In the genomic region with DNA sequence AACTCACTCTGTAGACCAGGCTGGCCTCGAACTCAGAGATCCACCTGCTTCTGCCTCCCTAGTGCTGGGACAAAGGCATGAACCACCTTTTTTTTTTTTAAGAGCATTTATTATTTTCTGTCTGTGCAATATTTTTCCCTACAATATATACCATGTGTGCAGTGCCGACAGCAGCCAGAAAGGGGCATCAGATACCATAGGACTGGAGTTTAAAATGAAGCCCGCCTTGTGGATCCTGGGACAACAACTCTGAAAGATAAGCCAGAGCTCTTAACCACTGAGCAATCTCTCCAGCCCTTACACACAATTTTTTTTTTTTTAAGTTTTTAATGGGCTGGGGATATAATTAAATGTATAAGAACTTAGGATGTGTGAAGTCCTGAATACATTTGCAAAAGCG, we compare ENCODE assay signal across 9 mouse cellular contexts. TPM values are rescaled to one million over a fixed set of nuclear protein-coding genes. Genes with fewer than 3 reads are reported as not detected.
DNase-seq lines count a peak whose midpoint lies in the region; ATAC-seq and TF ChIP-seq lines count a peak whose summit lies in the region.
"Had no signal": no experiment of that assay in that cellular context is flagged by ENCODE, and none has a peak within 500 bp of the region (broad histone marks: within the 10 kb centered on the region; RNA-seq: fewer than 3 reads in every experiment).

No protein-coding gene starts in this region.

- H3K4me1 ChIP-seq in kidney, adult 2 months (ENCODE audit: control insufficient read depth, insufficient read depth, low read length): no peaks in the 10 kb centered on the region; the same call in 1 of the 2 replicates
- H3K4me1 ChIP-seq in heart, embryonic 15.5 days (replicated peaks): peaks cover 28% of the 10 kb centered on the region
- H3K4me1 ChIP-seq in limb, embryonic 12.5 days (replicated peaks): peaks cover 29% of the 10 kb centered on the region
- peaks cover 36% of the 10 kb centered on the region for H3K4me1 ChIP-seq in midbrain, embryonic 15.5 days

- no peak overlapping the region for H3K4me3 ChIP-seq in kidney, adult 2 months (ENCODE audit: insufficient read depth, low read depth, low read length)
- H3K4me3 ChIP-seq in heart, embryonic 15.5 days: peak overlapping the region; percentile 61
- H3K4me3 ChIP-seq in limb, embryonic 12.5 days (replicated peaks): peak overlapping the region; percentile 52; the same call in 1 of the 2 replicates
- no peak overlapping the region; the same call in 1 of the 2 replicates for H3K4me3 ChIP-seq in midbrain, embryonic 15.5 days

- WGBS in kidney, adult 2 months: 19% methylated on average over 4 of the region's 4 CpGs
- 27% methylated on average over 4 of the region's 4 CpGs for WGBS in heart, embryonic 15.5 days
- WGBS in limb, embryonic 12.5 days: 31% methylated on average over 4 of the region's 4 CpGs
- 28% methylated on average over 4 of the region's 4 CpGs for WGBS in midbrain, embryonic 15.5 days

- H3K4me2 ChIP-seq in heart, embryonic 15.5 days: peak overlapping the region; percentile 73
- H3K4me2 ChIP-seq in limb, embryonic 12.5 days: peak overlapping the region; percentile 88
- H3K4me2 ChIP-seq in midbrain, embryonic 15.5 days: peak overlapping the region; percentile 97; the same call in 1 of the 2 replicates

- H3K9ac ChIP-seq in heart, embryonic 15.5 days: peak overlapping the region; percentile 19; the same call in 1 of the 2 replicates
- no peak overlapping the region for H3K9ac ChIP-seq in limb, embryonic 12.5 days (replicated peaks)
- H3K9ac ChIP-seq in midbrain, embryonic 15.5 days: no peak overlapping the region

- TF ChIP-seq POLR2A in kidney, adult 2 months (IDR thresholded peaks at IDR 0.05; ENCODE audit: low read depth, low read length): no peak

- no peaks in the 10 kb centered on the region for H3K9me3 ChIP-seq in heart, embryonic 15.5 days (replicated peaks)
- no peaks in the 10 kb centered on the region for H3K9me3 ChIP-seq in limb, embryonic 12.5 days
- no peaks in the 10 kb centered on the region for H3K9me3 ChIP-seq in midbrain, embryonic 15.5 days

- ATAC-seq in heart, embryonic 15.5 days (replicated peaks; ENCODE audit: insufficient number of reproducible peaks, insufficient read depth, low FRiP score, low read depth): no peak
- ATAC-seq in limb, embryonic 12.5 days (ENCODE audit: insufficient number of reproducible peaks, insufficient read depth, low FRiP score, low TSS enrichment, low read depth): no peak
- no peak for ATAC-seq in midbrain, embryonic 15.5 days (replicated peaks)

- H3K27me3 ChIP-seq in kidney, adult 2 months (replicated peaks; ENCODE audit: control insufficient read depth, insufficient read depth, low read length): no peaks in the 10 kb centered on the region
- no peaks in the 10 kb centered on the region for H3K27me3 ChIP-seq in heart, embryonic 15.5 days
- H3K27me3 ChIP-seq in limb, embryonic 12.5 days: no peaks in the 10 kb centered on the region
- H3K27me3 ChIP-seq in midbrain, embryonic 15.5 days (replicated peaks): no peaks in the 10 kb centered on the region
- H3K27me3 ChIP-seq: Patski had no signal

- H3K27ac ChIP-seq in kidney, adult 2 months (ENCODE audit: insufficient read depth, low read depth, low read length): no peak overlapping the region
- H3K27ac ChIP-seq in heart, embryonic 15.5 days: peak overlapping the region; percentile 80
- H3K27ac ChIP-seq in limb, embryonic 12.5 days: no peak overlapping the region
- H3K27ac ChIP-seq in midbrain, embryonic 15.5 days: no peak overlapping the region

- H3K36me3 ChIP-seq in kidney, adult 2 months (ENCODE audit: control insufficient read depth, insufficient read depth, low read length): no peaks in the 10 kb centered on the region
- no peaks in the 10 kb centered on the region for H3K36me3 ChIP-seq in heart, embryonic 15.5 days
- no peaks in the 10 kb centered on the region for H3K36me3 ChIP-seq in limb, embryonic 12.5 days
- H3K36me3 ChIP-seq in midbrain, embryonic 15.5 days (replicated peaks): no peaks in the 10 kb centered on the region

- DNase-seq in kidney, adult 2 months: peak; percentile 49
- no peak for DNase-seq in kidney, adult 8-10 months
- peak; percentile 42 to 46 for DNase-seq in cerebellum, postnatal 36 days
- DNase-seq in layer of hippocampus, adult 9-11 months: no peak
- DNase-seq in gastrocnemius, adult 18-20 months (ENCODE audit: low spot score): no peak

- peak; percentile 39 for TF ChIP-seq CTCF in kidney, adult 2 months (conservative IDR thresholded peaks at IDR 0.05; ENCODE audit: insufficient read depth, insufficient read length, low read depth, low read length)

RNA-seq across cellular contexts. Expression of a gene that starts 7.8 kb away (rescaled TPM):
- 23.3 and 24.3 TPM in 2 replicates for polyA plus RNA-seq in kidney, adult 2 months (2012; rRNA removed)
- polyA plus RNA-seq in heart, embryonic 15.5 days (2015; fragmentation: Nextera tagmentation; extraction: Ambion mirVana): 14.4 and 18.3 TPM in 2 replicates
- polyA plus RNA-seq in limb, embryonic 12.5 days (2016; fragmentation: Nextera tagmentation; extraction: Ambion mirVana): 43.1 and 44.7 TPM in 2 replicates
- polyA plus RNA-seq in midbrain, embryonic 15.5 days (2015; fragmentation: Nextera tagmentation; extraction: Ambion mirVana): 21.6 and 30.1 TPM in 2 replicates
- total RNA-seq in gastrocnemius, adult 18-20 months (2021): 10 to 100 TPM; 35.7 to 38.9 TPM

RNA-seq across cellular contexts. Expression of a gene that starts 13.8 kb away (rescaled TPM):
- 5.1 and 5.2 TPM in 2 replicates for polyA plus RNA-seq in kidney, adult 2 months (2012; rRNA removed)
- 6.6 and 6.9 TPM in 2 replicates for polyA plus RNA-seq in heart, embryonic 15.5 days (2015; fragmentation: Nextera tagmentation; extraction: Ambion mirVana)
- polyA plus RNA-seq in limb, embryonic 12.5 days (2016; fragmentation: Nextera tagmentation; extraction: Ambion mirVana): 8.2 and 9.3 TPM in 2 replicates
- polyA plus RNA-seq in midbrain, embryonic 15.5 days (2015; fragmentation: Nextera tagmentation; extraction: Ambion mirVana): 32.0 and 35.0 TPM in 2 replicates
- total RNA-seq in gastrocnemius, adult 18-20 months (2021): 1 to 10 TPM; 1.2 to 2.3 TPM

RNA-seq across cellular contexts. Expression of a gene that starts 20.9 kb away (rescaled TPM):
- 23.1 and 30.7 TPM in 2 replicates for polyA plus RNA-seq in kidney, adult 2 months (2012; rRNA removed)
- 8.8 and 11.1 TPM in 2 replicates for polyA plus RNA-seq in heart, embryonic 15.5 days (2015; fragmentation: Nextera tagmentation; extraction: Ambion mirVana)
- 13.9 and 17.6 TPM in 2 replicates for polyA plus RNA-seq in limb, embryonic 12.5 days (2016; fragmentation: Nextera tagmentation; extraction: Ambion mirVana)
- polyA plus RNA-seq in midbrain, embryonic 15.5 days (2015; fragmentation: Nextera tagmentation; extraction: Ambion mirVana): 47.9 and 51.8 TPM in 2 replicates
- 10 to 100 TPM; 14.2 to 14.3 TPM for total RNA-seq in gastrocnemius, adult 18-20 months (2021)

RNA-seq across cellular contexts. Expression of a gene that starts 35.0 kb away (rescaled TPM):
- polyA plus RNA-seq in kidney, adult 2 months (2012; rRNA removed): 3.4 and 4.2 TPM in 2 replicates
- 2.0 and 4.1 TPM in 2 replicates for polyA plus RNA-seq in heart, embryonic 15.5 days (2015; fragmentation: Nextera tagmentation; extraction: Ambion mirVana)
- 0.45 and 0.91 TPM in 2 replicates for polyA plus RNA-seq in limb, embryonic 12.5 days (2016; fragmentation: Nextera tagmentation; extraction: Ambion mirVana)
- polyA plus RNA-seq in midbrain, embryonic 15.5 days (2015; fragmentation: Nextera tagmentation; extraction: Ambion mirVana): 1.5 and 2.9 TPM in 2 replicates
- total RNA-seq in gastrocnemius, adult 18-20 months (2021): 1 to 10 TPM; 1.5 to 2.3 TPM
- polyA plus RNA-seq: Patski had no signal

RNA-seq across cellular contexts. Expression of a gene that starts 50.4 kb away (rescaled TPM):
- 0.34 and 0.39 TPM in 2 replicates for polyA plus RNA-seq in kidney, adult 2 months (2012; rRNA removed)
- polyA plus RNA-seq in heart, embryonic 15.5 days (2015; fragmentation: Nextera tagmentation; extraction: Ambion mirVana): 0.76 and 1.1 TPM in 2 replicates
- 0.10 TPM in 1 of 2 replicates, not detected in the other for polyA plus RNA-seq in limb, embryonic 12.5 days (2016; fragmentation: Nextera tagmentation; extraction: Ambion mirVana)
- 0.14 TPM in 1 of 2 replicates, not detected in the other for polyA plus RNA-seq in midbrain, embryonic 15.5 days (2015; fragmentation: Nextera tagmentation; extraction: Ambion mirVana)
- total RNA-seq in gastrocnemius, adult 18-20 months (2021): under 1 TPM; 0.25 to 0.26 TPM
- polyA plus RNA-seq: Patski had no signal

Comparison
In these comparisons a context has a peak if more than half of its experiments do, and no peak if none do; other contexts are left out.
1. DNase-seq: peak in kidney, adult 2 months (single experiment) and cerebellum, postnatal 36 days (2 of 2); none in kidney, adult 8-10 months (0 of 2), layer of hippocampus, adult 9-11 months (single experiment) and gastrocnemius, adult 18-20 months (single experiment).
2. H3K4me3 ChIP-seq: peak in heart, embryonic 15.5 days (single experiment) and limb, embryonic 12.5 days (single experiment); none in kidney, adult 2 months (single experiment) and midbrain, embryonic 15.5 days (single experiment).
3. Peak in every context shown above with its lines, with median percentiles within 50 percentile points of each other: H3K4me2 ChIP-seq.